Mouse (Mus musculus): Measurements from ENCODE around the gene Fstl4. TPM values are rescaled to one million over a fixed set of nuclear protein-coding genes. Genes with fewer than 3 reads are reported as not detected.

Fstl4 gene
- polyA plus RNA-seq, 1 experiment from 2014 or later = 1.5 TPM

DNA sequence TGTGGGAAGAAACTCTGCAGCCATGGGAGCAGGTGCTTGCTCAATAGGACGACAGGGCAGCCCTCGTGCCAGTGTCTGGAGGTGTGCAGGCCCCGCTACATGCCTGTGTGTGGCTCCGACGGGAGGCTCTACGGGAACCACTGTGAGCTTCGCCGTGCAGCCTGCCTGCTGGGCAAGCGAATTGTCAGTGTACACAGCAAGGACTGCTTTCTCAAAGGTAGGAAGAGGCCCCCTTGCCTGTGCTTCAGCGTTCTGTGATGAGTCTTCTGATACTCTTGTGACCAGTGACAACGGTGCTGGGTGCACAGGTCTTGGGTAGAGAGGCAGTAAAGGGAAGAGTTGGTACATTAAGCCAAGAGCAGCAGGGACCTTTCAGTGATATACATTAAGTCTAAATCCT, 235.8 kb downstream of the Fstl4 start:
- Histone ChIP-seq H3K27ac (no peak overlapping the region), H3K36me3 (no peaks in the 10 kb centered on the region), H3K4me2 (no peak overlapping the region), H3K4me1 (peaks cover 4% of the 10 kb centered on the region; the same call in 1 of the 2 replicates), H3K27me3 (0 out of 2 replicates have a peak, but pooled peaks cover 3% of the 10 kb centered on the region), H3K9ac (no peak overlapping the region), H3K9me3 (replicated peaks) (0 out of 2 replicates have a peak, but pooled peaks cover 4% of the 10 kb centered on the region), H3K4me3 (replicated peaks) (no peak overlapping the region)
- WGBS = 89% methylated on average over 11 of the region's 11 CpGs
- ATAC-seq (replicated peaks; ENCODE audit: low FRiP score) = no peak

DNA sequence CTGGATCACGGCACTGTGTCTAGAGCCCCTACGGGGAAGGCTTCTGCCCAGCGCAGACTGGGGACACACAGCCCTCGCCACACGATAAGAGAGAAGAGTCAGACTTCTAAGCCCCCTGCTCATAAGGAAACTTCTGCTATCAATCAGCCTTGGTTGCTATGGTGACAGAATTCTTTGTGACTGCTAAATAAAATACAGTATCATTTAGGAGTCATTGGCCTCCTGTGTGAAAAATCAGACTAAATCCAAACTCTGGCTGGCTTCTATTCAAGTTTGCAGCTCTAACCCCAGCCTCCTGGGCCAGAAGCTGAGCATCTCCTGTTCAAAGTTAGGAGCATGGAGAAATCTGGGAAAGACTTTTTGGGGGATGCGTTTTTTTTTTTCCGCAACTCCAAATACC, 238.9 kb downstream of the Fstl4 start:
- no peak overlapping the region for H3K9ac ChIP-seq
- H3K27me3 ChIP-seq = 0 out of 2 replicates have a peak, but pooled peaks cover 3% of the 10 kb centered on the region
- ATAC-seq (replicated peaks; ENCODE audit: low FRiP score) = no peak
- no peak overlapping the region for H3K4me3 ChIP-seq (replicated peaks)
- 77% methylated on average over 7 of the region's 7 CpGs for WGBS
- no peaks in the 10 kb centered on the region for H3K4me1 ChIP-seq
- no peak overlapping the region for H3K4me2 ChIP-seq
- H3K9me3 ChIP-seq (replicated peaks) = 0 out of 2 replicates have a peak, but pooled peaks cover 4% of the 10 kb centered on the region
- H3K36me3 ChIP-seq = no peaks in the 10 kb centered on the region
- H3K27ac ChIP-seq = no peak overlapping the region

- no peak for ATAC-seq (replicated peaks; ENCODE audit: low FRiP score)
- no peak overlapping the region for H3K9ac ChIP-seq
- H3K27me3 ChIP-seq = 0 out of 2 replicates have a peak, but pooled peaks cover 3% of the 10 kb centered on the region
- 80% methylated on average over 9 of the region's 9 CpGs for WGBS
- 0 out of 2 replicates have a peak, but pooled peaks cover 4% of the 10 kb centered on the region for H3K9me3 ChIP-seq (replicated peaks)
- H3K27ac ChIP-seq = no peak overlapping the region
- no peak overlapping the region for H3K4me2 ChIP-seq
- H3K36me3 ChIP-seq = no peaks in the 10 kb centered on the region
- no peak overlapping the region for H3K4me3 ChIP-seq (replicated peaks)
- H3K4me1 ChIP-seq = no peaks in the 10 kb centered on the region
Measured at GRCm38 (mm10) chr11:53003811-53004210, 239.4 kb downstream of the Fstl4 start.

DNA sequence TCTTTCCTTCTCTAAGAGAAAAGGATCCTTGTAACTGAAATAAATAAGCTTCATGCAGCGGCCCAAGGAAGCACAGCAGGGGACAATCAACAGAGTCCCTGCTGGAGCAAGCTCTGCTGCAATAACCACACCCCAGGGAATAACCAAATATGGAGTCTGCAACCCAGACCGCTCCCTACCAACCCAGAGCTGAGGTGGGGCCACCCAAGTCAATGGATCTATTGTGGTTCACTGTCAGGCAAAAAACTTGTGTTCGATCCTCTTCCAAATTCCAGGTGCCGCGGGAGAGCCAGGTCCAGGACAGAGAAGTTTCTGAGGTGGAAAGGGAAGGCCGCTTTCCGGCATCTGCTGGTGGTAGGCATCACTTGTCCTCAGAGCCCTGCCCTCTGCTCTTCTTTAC, 245.2 kb downstream of the Fstl4 start:
- WGBS = 82% methylated on average over 7 of the region's 7 CpGs
- H3K9me3 ChIP-seq (replicated peaks) = no peaks in the 10 kb centered on the region
- H3K4me1 ChIP-seq = no peaks in the 10 kb centered on the region
- no peak for ATAC-seq (replicated peaks; ENCODE audit: low FRiP score)
- H3K4me2 ChIP-seq = no peak overlapping the region
- H3K36me3 ChIP-seq = no peaks in the 10 kb centered on the region
- H3K27ac ChIP-seq = no peak overlapping the region
- no peak overlapping the region for H3K9ac ChIP-seq
- H3K27me3 ChIP-seq = no peaks in the 10 kb centered on the region
- no peak overlapping the region for H3K4me3 ChIP-seq (replicated peaks)

GRCm38 (mm10) chr11:53011996-53012505, 247.6 kb downstream of the Fstl4 start:
- ATAC-seq (replicated peaks; ENCODE audit: low FRiP score) = no peak

GRCm38 (mm10) chr11:53013906-53014305, 249.5 kb downstream of the Fstl4 start:
- Histone ChIP-seq H3K27me3 (no peaks in the 10 kb centered on the region), H3K9me3 (replicated peaks) (no peaks in the 10 kb centered on the region), H3K4me1 (no peaks in the 10 kb centered on the region), H3K4me2 (no peak overlapping the region), H3K36me3 (no peaks in the 10 kb centered on the region), H3K4me3 (replicated peaks) (no peak overlapping the region), H3K27ac (no peak overlapping the region), H3K9ac (no peak overlapping the region)
- 75% methylated on average over 5 of the region's 5 CpGs for WGBS
- ATAC-seq (replicated peaks; ENCODE audit: low FRiP score) = no peak

More at GRCm38 (mm10) chr11:53011996-53012505, 247.6 kb downstream of the Fstl4 start:
- no peak overlapping the region for H3K4me2 ChIP-seq
- H3K9me3 ChIP-seq (replicated peaks) = no peaks in the 10 kb centered on the region
- no peak overlapping the region for H3K4me3 ChIP-seq (replicated peaks)
- no peak overlapping the region for H3K27ac ChIP-seq
- H3K9ac ChIP-seq = no peak overlapping the region
- WGBS = 84% methylated on average over 6 of the region's 6 CpGs
- H3K36me3 ChIP-seq = no peaks in the 10 kb centered on the region
- H3K27me3 ChIP-seq = no peaks in the 10 kb centered on the region
- H3K4me1 ChIP-seq = no peaks in the 10 kb centered on the region

GRCm38 (mm10) chr11:53016358-53017021, 252.1 kb downstream of the Fstl4 start:
- Histone ChIP-seq H3K27me3 (no peaks in the 10 kb centered on the region), H3K9me3 (replicated peaks) (no peaks in the 10 kb centered on the region), H3K4me1 (no peaks in the 10 kb centered on the region), H3K36me3 (no peaks in the 10 kb centered on the region), H3K27ac (no peak overlapping the region), H3K4me2 (no peak overlapping the region), H3K9ac (no peak overlapping the region), H3K4me3 (replicated peaks) (no peak overlapping the region)
- no peak for ATAC-seq (replicated peaks; ENCODE audit: low FRiP score)
- WGBS = 82% methylated on average over 7 of the region's 7 CpGs

DNA sequence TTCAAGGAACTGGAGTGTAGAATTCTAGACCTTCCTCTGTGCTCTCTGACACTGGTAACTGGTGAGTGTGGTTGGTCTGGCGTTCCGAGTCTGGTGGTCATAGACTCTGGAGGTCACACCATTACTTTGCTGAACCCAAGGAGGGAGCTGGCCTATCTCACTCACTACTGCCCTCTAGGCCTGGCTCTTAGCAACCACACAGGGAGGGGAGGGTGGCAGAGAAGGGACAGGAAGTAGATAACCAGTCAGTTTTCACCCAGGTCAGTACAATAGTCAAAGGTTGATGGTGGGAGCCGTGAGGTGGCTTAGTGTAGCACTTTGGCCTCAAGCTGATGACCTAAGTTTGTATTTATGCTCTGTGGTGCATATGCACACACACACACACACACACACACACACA, 255.1 kb downstream of the Fstl4 start:
- no peaks in the 10 kb centered on the region for H3K36me3 ChIP-seq
- H3K4me1 ChIP-seq = no peaks in the 10 kb centered on the region
- ATAC-seq (replicated peaks; ENCODE audit: low FRiP score) = no peak
- WGBS = 79% methylated on average over 3 of the region's 3 CpGs
- H3K4me3 ChIP-seq (replicated peaks) = no peak overlapping the region
- no peak overlapping the region for H3K4me2 ChIP-seq
- H3K9me3 ChIP-seq (replicated peaks) = no peaks in the 10 kb centered on the region
- no peaks in the 10 kb centered on the region for H3K27me3 ChIP-seq
- H3K9ac ChIP-seq = no peak overlapping the region
- no peak overlapping the region for H3K27ac ChIP-seq

DNA sequence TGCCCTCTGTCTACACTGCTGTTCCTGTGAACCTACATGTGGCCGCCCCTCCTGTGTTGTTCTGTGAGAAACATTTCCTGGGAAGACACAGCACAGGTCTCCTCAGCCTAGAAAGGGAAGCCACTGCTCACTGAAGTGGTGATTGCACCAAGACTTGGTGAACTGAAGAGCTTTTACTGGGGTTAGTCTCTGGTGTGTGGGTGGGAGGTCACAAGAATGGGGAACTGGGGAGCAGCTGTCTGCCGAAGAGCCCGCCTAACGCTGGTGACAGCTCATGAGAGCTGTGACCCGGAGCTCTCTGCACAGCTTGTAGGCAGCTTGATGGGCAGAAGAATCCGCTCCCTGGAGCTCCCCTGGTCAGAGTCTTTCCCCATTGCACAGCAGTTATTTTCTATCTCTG, 260.0 kb downstream of the Fstl4 start:
- Histone ChIP-seq H3K4me1 (no peaks in the 10 kb centered on the region), H3K27me3 (no peaks in the 10 kb centered on the region), H3K27ac (no peak overlapping the region), H3K4me3 (replicated peaks) (no peak overlapping the region), H3K36me3 (no peaks in the 10 kb centered on the region), H3K9me3 (replicated peaks) (no peaks in the 10 kb centered on the region), H3K9ac (no peak overlapping the region), H3K4me2 (no peak overlapping the region)
- ATAC-seq (replicated peaks; ENCODE audit: low FRiP score) = no peak
- WGBS = 46% methylated on average over 6 of the region's 6 CpGs

DNA sequence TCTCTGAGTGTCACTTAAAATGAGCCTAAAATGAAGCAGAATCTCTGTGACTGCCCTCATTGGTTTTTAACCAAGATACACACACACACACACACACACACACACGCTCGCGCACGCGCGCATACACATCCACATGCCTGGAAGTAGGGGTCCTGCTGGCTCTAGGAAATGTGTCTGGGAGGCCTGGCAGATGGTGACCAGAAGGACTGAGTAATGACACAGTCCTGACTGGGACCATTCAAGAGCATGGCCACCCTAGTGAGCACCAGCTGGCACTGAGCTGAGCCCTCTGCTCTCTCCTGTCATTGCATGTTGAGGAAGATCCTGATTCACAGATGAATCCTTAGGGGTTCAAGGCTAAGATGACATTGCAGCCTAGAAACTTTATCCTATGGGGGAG, 261.3 kb downstream of the Fstl4 start:
- H3K4me1 ChIP-seq = no peaks in the 10 kb centered on the region
- WGBS = 98% methylated on average over 6 of the region's 6 CpGs
- H3K4me3 ChIP-seq (replicated peaks) = no peak overlapping the region
- H3K27ac ChIP-seq = no peak overlapping the region
- H3K9ac ChIP-seq = no peak overlapping the region
- H3K4me2 ChIP-seq = no peak overlapping the region
- no peaks in the 10 kb centered on the region for H3K36me3 ChIP-seq
- no peak for ATAC-seq (replicated peaks; ENCODE audit: low FRiP score)
- no peaks in the 10 kb centered on the region for H3K9me3 ChIP-seq (replicated peaks)
- no peaks in the 10 kb centered on the region for H3K27me3 ChIP-seq

- Histone ChIP-seq H3K9ac (no peak overlapping the region), H3K9me3 (replicated peaks) (no peaks in the 10 kb centered on the region), H3K4me2 (no peak overlapping the region), H3K4me1 (no peaks in the 10 kb centered on the region), H3K27me3 (no peaks in the 10 kb centered on the region), H3K27ac (no peak overlapping the region), H3K4me3 (replicated peaks) (no peak overlapping the region), H3K36me3 (no peaks in the 10 kb centered on the region)
- ATAC-seq (replicated peaks; ENCODE audit: low FRiP score) = no peak
- 82% methylated on average over 7 of the region's 7 CpGs for WGBS
Measured at GRCm38 (mm10) chr11:53028421-53029168, 264.2 kb downstream of the Fstl4 start.

DNA sequence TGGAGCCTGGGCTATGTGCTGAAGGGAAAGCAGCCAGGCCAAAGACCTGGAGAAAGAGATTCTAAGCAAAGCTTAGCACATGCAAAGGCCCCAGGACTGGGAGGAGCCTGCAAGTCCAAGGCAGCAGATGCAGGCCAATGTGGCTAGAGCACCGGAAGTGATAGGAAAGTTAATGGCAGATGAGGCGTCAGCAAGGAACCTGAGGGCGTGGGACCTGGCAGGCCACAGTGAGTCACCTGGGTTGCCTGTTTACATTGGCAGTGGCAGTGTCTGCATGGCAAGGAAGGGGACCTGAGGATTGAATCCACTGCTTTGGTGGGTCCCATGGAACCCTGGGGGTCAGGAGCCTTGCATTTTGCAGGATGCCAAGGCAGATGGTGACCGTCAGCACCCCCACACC, 267.3 kb downstream of the Fstl4 start:
- Histone ChIP-seq H3K4me3 (replicated peaks) (no peak overlapping the region), H3K4me2 (no peak overlapping the region), H3K4me1 (0 out of 2 replicates have a peak, but pooled peaks cover 4% of the 10 kb centered on the region), H3K9ac (no peak overlapping the region), H3K27ac (no peak overlapping the region), H3K27me3 (no peaks in the 10 kb centered on the region), H3K36me3 (no peaks in the 10 kb centered on the region), H3K9me3 (replicated peaks) (no peaks in the 10 kb centered on the region)
- peak; percentile 29; the same call in 1 of the 2 replicates for ATAC-seq (replicated peaks; ENCODE audit: low FRiP score)
- WGBS = 84% methylated on average over 4 of the region's 4 CpGs

All from kidney, embryonic 15.5 days (tissue).